Mouse (Mus musculus): ENCODE data around the gene Yod1.

Yod1 gene

GRCm38 (mm10) chr1:130770487-130770886 is 53.4 kb downstream of the Yod1 start:
- no peak for DNase-seq (ENCODE audit: low spot score in 2 of 2)

GRCm38 (mm10) chr1:130770981-130771494 is 53.9 kb downstream of the Yod1 start:
- DNase-seq (ENCODE audit: low spot score in 2 of 2), result no peak

Measured in frontal cortex, postnatal 10 days (tissue).